Mouse (Mus musculus) left cerebral cortex, adult 18-20 months (tissue): Measurements from ENCODE around the gene Gpr171. TPM values are rescaled to one million over a fixed set of nuclear protein-coding genes. Genes with fewer than 3 reads are reported as not detected.
A peak's percentile ranks its signal among the peaks of the same experiment; 100 is the strongest.
"Not testable (repeated sequence)": the region's sequence is repeated elsewhere in the genome, so short reads cannot be mapped to it uniquely, and the experiment has no call there.

Source experiments
- DNase-seq, 2 experiments: peaks; one replicate each; pipeline ENCODE4 v3.0.0; 2021 to 2022; ENCODE audit warnings: low spot score in 2 of 2, mixed read lengths in 1 of 2
- total RNA-seq, 2 experiments: library from RNA; stranded (reverse); gene quantifications; 2 replicates each; pipeline ENCODE4 v1.2.3; 2021

Gene Gpr171
- total RNA-seq, 2 experiments from 2014 or later, result not detected

GRCm38 (mm10) chr3:59121067-59121730, 19.6 kb upstream of the Gpr171 start:
- no peak for DNase-seq

GRCm38 (mm10) chr3:59113973-59114517, 12.4 kb upstream of the Gpr171 start:
- no peak for DNase-seq

- DNase-seq, result not testable (repeated sequence)
Measured at GRCm38 (mm10) chr3:59113291-59113690, 11.7 kb upstream of the Gpr171 start.

GRCm38 (mm10) chr3:59111944-59112343, 10.3 kb upstream of the Gpr171 start:
- DNase-seq, result no peak

- DNase-seq, result not testable (repeated sequence)
Measured at GRCm38 (mm10) chr3:59109834-59110233, 8.2 kb upstream of the Gpr171 start.

GRCm38 (mm10) chr3:59107439-59107838, 5.8 kb upstream of the Gpr171 start:
- DNase-seq, result no peak

- no peak for DNase-seq
Measured at GRCm38 (mm10) chr3:59104462-59104861, 2.8 kb upstream of the Gpr171 start.

- no peak for DNase-seq
Measured at GRCm38 (mm10) chr3:59102146-59102545, 525 bp upstream of the Gpr171 start.

GRCm38 (mm10) chr3:59098540-59098939, 3.1 kb downstream of the Gpr171 start:
- DNase-seq, result no peak

GRCm38 (mm10) chr3:59097421-59097820, 4.2 kb downstream of the Gpr171 start:
- no peak for DNase-seq

- DNase-seq, result no peak
Measured at GRCm38 (mm10) chr3:59092702-59093101, 8.9 kb downstream of the Gpr171 start.

- no peak for DNase-seq
Measured at GRCm38 (mm10) chr3:59080919-59081318, 20.7 kb downstream of the Gpr171 start.

- DNase-seq, result no peak
Measured at GRCm38 (mm10) chr3:59080293-59080916, 21.2 kb downstream of the Gpr171 start.

GRCm38 (mm10) chr3:59079327-59079726, 22.3 kb downstream of the Gpr171 start:
- peak in 1 of 2 experiments; percentile 48 for DNase-seq

- DNase-seq, result no peak
Measured at GRCm38 (mm10) chr3:59078585-59078984, 23.0 kb downstream of the Gpr171 start.

GRCm38 (mm10) chr3:59077278-59077677, 24.3 kb downstream of the Gpr171 start:
- no peak for DNase-seq

GRCm38 (mm10) chr3:59069071-59069470, 32.5 kb downstream of the Gpr171 start:
- DNase-seq, result not testable (repeated sequence)

- no peak for DNase-seq
Measured at GRCm38 (mm10) chr3:59066558-59067294, 34.9 kb downstream of the Gpr171 start.

- no peak for DNase-seq
Measured at GRCm38 (mm10) chr3:59065937-59066336, 35.7 kb downstream of the Gpr171 start.

GRCm38 (mm10) chr3:59063431-59063830, 38.2 kb downstream of the Gpr171 start:
- DNase-seq, result no peak

- DNase-seq, result no peak
Measured at GRCm38 (mm10) chr3:59062141-59062540, 39.5 kb downstream of the Gpr171 start.

- DNase-seq, result no peak
Measured at GRCm38 (mm10) chr3:59060131-59060530, 41.5 kb downstream of the Gpr171 start.
